Mouse (Mus musculus) CH12.LX (cell line): Measurements from ENCODE around the gene Mdga1. TPM values are rescaled to one million over a fixed set of nuclear protein-coding genes. Genes with fewer than 3 reads are reported as not detected.

Experiments
- DNase-seq: peaks from one replicate; pipeline ENCODE4 v3.0.0-alpha.2; 2013; ENCODE audit errors: extremely low read depth
- H3K27ac ChIP-seq: 2 replicates; pipeline ENCODE4 v1.5.1; 2012; ENCODE audit warnings: low read depth, mild to moderate bottlenecking, control low read depth, moderate library complexity; ENCODE audit not compliant: insufficient read depth
- H3K27me3 ChIP-seq: replicated peaks from 2 replicates; pipeline ENCODE3; 2012; ENCODE audit warnings: inconsistent platforms
- H3K36me3 ChIP-seq, 2 experiments: replicated peaks in 1 of 2; 2 replicates each; pipeline versions ENCODE3 to v1.6.1; 2012; ENCODE audit warnings: inconsistent platforms in 1 of 2, low read length in 1 of 2, mild to moderate bottlenecking in 1 of 2, mixed read lengths in 1 of 2, moderate library complexity in 1 of 2; ENCODE audit not compliant: control insufficient read depth in 1 of 2, insufficient read depth in 1 of 2
- H3K4me1 ChIP-seq, 2 experiments: 2 replicates each; pipeline ENCODE4 v1.6.1; 2012; ENCODE audit warnings: inconsistent platforms in 1 of 2, moderate library complexity in 1 of 2; ENCODE audit not compliant: insufficient read depth in 2 of 2, control insufficient read depth in 1 of 2
- H3K4me2 ChIP-seq: 2 replicates; pipeline ENCODE4 v1.6.1; 2012; ENCODE audit warnings: low read depth, mild to moderate bottlenecking, control low read depth; ENCODE audit not compliant: poor library complexity, insufficient read depth, severe bottlenecking
- H3K4me3 ChIP-seq, 3 experiments: fragments of 150-350 bp in 1 of 3; sonication (generic) in 1 of 3; replicated peaks in 1 of 3; 2 replicates each; pipeline versions ENCODE3 to v1.5.1; 2011 to 2012; ENCODE audit warnings: low read depth in 2 of 3, low read length in 2 of 3, mild to moderate bottlenecking in 2 of 3, moderate library complexity in 2 of 3, control low read depth in 1 of 3, improper control_type of control experiment in 1 of 3, inconsistent platforms in 1 of 3, mixed read lengths in 1 of 3; ENCODE audit not compliant: poor library complexity in 1 of 3
- H3K79me2 ChIP-seq: replicated peaks from 2 replicates; pipeline ENCODE4 v1.6.1; 2012; ENCODE audit warnings: mild to moderate bottlenecking, moderate library complexity; ENCODE audit not compliant: control insufficient read depth, poor library complexity, insufficient read depth, severe bottlenecking; ENCODE audit errors: extremely low read depth
- H3K9ac ChIP-seq: 2 replicates; pipeline ENCODE4 v1.6.1; 2012; ENCODE audit warnings: low read depth, mild to moderate bottlenecking, control low read depth, moderate library complexity; ENCODE audit not compliant: insufficient read depth
- H3K9me3 ChIP-seq: replicated peaks from 2 replicates; pipeline ENCODE3; 2012; ENCODE audit warnings: low read length, inconsistent platforms, mixed read lengths
- BHLHE40 ChIP-seq: IDR thresholded peaks from 2 replicates; pipeline ENCODE4 v1.6.1; 2011; ENCODE audit warnings: mild to moderate bottlenecking, low read depth, low read length, improper control_type of control experiment
- CHD1 ChIP-seq: IDR thresholded peaks from 2 replicates; pipeline ENCODE4 v1.6.1; 2012; ENCODE audit warnings: low read depth, low read length, improper control_type of control experiment, inconsistent platforms
- CTCF ChIP-seq, 2 experiments: IDR thresholded peaks in 1 of 2; conservative IDR thresholded peaks in 1 of 2; 2 replicates each; pipeline ENCODE4 v1.5.1; 2011 to 2012; ENCODE audit warnings: low read depth in 2 of 2, low read length in 2 of 2, improper control_type of control experiment in 1 of 2, inconsistent platforms in 1 of 2, mild to moderate bottlenecking in 1 of 2, moderate library complexity in 1 of 2
- ETS1 ChIP-seq: conservative IDR thresholded peaks from 2 replicates; pipeline ENCODE4 v1.6.1; 2012; ENCODE audit warnings: low read depth, mild to moderate bottlenecking, inconsistent platforms, low read length, improper control_type of control experiment, moderate library complexity
- GABPA ChIP-seq: IDR thresholded peaks from 2 replicates; pipeline ENCODE4 v1.6.1; 2012; ENCODE audit warnings: low read depth, low read length, improper control_type of control experiment, inconsistent platforms; ENCODE audit not compliant: insufficient replicate concordance
- JUN ChIP-seq: IDR thresholded peaks from 2 replicates; pipeline ENCODE4 v1.6.1; 2011; ENCODE audit warnings: low read depth, mild to moderate bottlenecking, low read length, improper control_type of control experiment, moderate library complexity; ENCODE audit not compliant: insufficient read depth
- KAT2A ChIP-seq: IDR thresholded peaks from 2 replicates; pipeline ENCODE4 v1.6.1; 2012; ENCODE audit warnings: low read length, improper control_type of control experiment, inconsistent platforms; ENCODE audit not compliant: insufficient replicate concordance
- MAFK ChIP-seq: IDR thresholded peaks from 2 replicates; pipeline ENCODE4 v1.6.1; 2011; ENCODE audit warnings: low read length, improper control_type of control experiment; ENCODE audit not compliant: insufficient replicate concordance
- MAZ ChIP-seq: IDR thresholded peaks from 2 replicates; pipeline ENCODE4 v1.6.1; 2012; ENCODE audit warnings: low read depth, mild to moderate bottlenecking, inconsistent platforms, low read length, improper control_type of control experiment, moderate library complexity
- MEF2A ChIP-seq: IDR thresholded peaks from 2 replicates; pipeline ENCODE4 v1.6.1; 2014; ENCODE audit warnings: low read depth, mild to moderate bottlenecking, inconsistent platforms, low read length, improper control_type of control experiment, borderline replicate concordance
- NELFE ChIP-seq: IDR thresholded peaks from 2 replicates; pipeline ENCODE4 v1.6.1; 2011; ENCODE audit warnings: low read depth, low read length, improper control_type of control experiment
- PAX5 ChIP-seq: IDR thresholded peaks from 2 replicates; pipeline ENCODE4 v1.6.1; 2012; ENCODE audit warnings: low read length, inconsistent platforms, mixed read lengths
- POLR2A ChIP-seq: IDR thresholded peaks from 2 replicates; pipeline ENCODE4 v1.6.1; 2011; ENCODE audit warnings: low read depth, mild to moderate bottlenecking, improper control_type of control experiment, low read length
- POLR2AphosphoS2 ChIP-seq: IDR thresholded peaks from 2 replicates; pipeline ENCODE4 v1.6.1; 2011; ENCODE audit warnings: low read depth, low read length, improper control_type of control experiment
- RCOR1 ChIP-seq: conservative IDR thresholded peaks from 2 replicates; pipeline ENCODE4 v1.6.1; 2012; ENCODE audit warnings: low read depth, mild to moderate bottlenecking, inconsistent platforms, low read length, improper control_type of control experiment
- TBP ChIP-seq: conservative IDR thresholded peaks from 2 replicates; pipeline ENCODE4 v1.6.1; 2011; ENCODE audit warnings: low read depth, low read length, improper control_type of control experiment
- USF1 ChIP-seq: IDR thresholded peaks from 2 replicates; pipeline ENCODE4 v1.6.1; 2014; ENCODE audit warnings: low read depth, mild to moderate bottlenecking, inconsistent platforms, low read length, improper control_type of control experiment
- ZKSCAN1 ChIP-seq: IDR thresholded peaks from 2 replicates; pipeline ENCODE4 v1.6.1; 2012; ENCODE audit warnings: low read depth, inconsistent platforms, low read length, improper control_type of control experiment, borderline replicate concordance
- ZNF384 ChIP-seq: IDR thresholded peaks from 2 replicates; pipeline ENCODE4 v1.6.1; 2012; ENCODE audit warnings: low read depth, low read length, improper control_type of control experiment, inconsistent platforms
- dilution Hi-C: fragments of 300-500 bp; cut with MboI; formaldehyde crosslinking; loops from 2 replicates; pipeline ENCODE4 v1.14.3; 2020; ENCODE audit warnings: low sequenced_read_pairs; ENCODE audit not compliant: extremely low pct_unique_long_range_greater_than_20kb, extremely low pct_ligation_motif_present
- in situ Hi-C: fragments of 300-500 bp; cut with MboI; formaldehyde crosslinking; loops from 3 replicates; pipeline ENCODE4 v1.14.3; 2019; ENCODE audit warnings: low sequenced_read_pairs, low pct_ligation_motif_present, low pct_unique_long_range_greater_than_20kb, mixed read lengths
- polyA plus RNA-seq: library from polyadenylated mRNA; unstranded; fragments of >175 nt; gene quantifications from 2 replicates; pipeline ENCODE4 v1.2.1, GENCODE M21; 2012; ENCODE audit warnings: low read depth; ENCODE audit not compliant: insufficient read length
- total RNA-seq, 2 experiments: library from RNA; depleted of rRNA; stranded (reverse); fragments of 300-350 nt in 1 of 2; fragments of >200 nt in 1 of 2; gene quantifications; 2 replicates each; pipeline ENCODE4 v1.2.3; 2012 to 2014

The Mdga1 gene
- total and polyA plus RNA-seq, 3 experiments, result 0.29 to 0.39 (median 0.38) TPM

DNA sequence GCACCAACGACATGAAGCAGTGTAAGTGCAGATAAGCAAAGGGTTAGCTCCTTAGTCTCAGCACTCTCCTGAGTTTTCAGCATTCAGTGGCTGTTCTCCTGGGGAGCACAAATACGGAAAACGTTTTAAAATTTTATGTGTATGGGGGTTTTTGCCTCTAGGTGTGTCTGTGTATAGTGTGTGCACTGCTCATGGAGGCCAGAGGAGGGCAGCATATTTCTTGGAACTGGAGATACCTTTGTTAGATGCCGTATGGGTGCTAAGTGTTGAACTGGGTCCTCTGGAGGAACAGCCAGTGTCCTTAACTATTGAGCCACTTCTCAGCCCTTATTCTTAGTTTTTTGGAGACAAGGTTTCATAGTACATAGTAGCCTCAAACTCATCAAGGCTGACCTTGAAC lies 44.8 kb upstream of the Mdga1 start:
- no peak overlapping the region for H3K4me2 ChIP-seq
- DNase-seq, result no peak
- TF ChIP-seq CHD1 (no peak), CTCF (conservative IDR thresholded peaks at IDR 0.05 in 1 of 2, IDR thresholded peaks at IDR 0.05 in 1 of 2; ENCODE audit: low read depth in 2 of 2, low read length in 2 of 2) (peak; percentile 8 to 22; a peak in 2 of 4 replicates)

DNA sequence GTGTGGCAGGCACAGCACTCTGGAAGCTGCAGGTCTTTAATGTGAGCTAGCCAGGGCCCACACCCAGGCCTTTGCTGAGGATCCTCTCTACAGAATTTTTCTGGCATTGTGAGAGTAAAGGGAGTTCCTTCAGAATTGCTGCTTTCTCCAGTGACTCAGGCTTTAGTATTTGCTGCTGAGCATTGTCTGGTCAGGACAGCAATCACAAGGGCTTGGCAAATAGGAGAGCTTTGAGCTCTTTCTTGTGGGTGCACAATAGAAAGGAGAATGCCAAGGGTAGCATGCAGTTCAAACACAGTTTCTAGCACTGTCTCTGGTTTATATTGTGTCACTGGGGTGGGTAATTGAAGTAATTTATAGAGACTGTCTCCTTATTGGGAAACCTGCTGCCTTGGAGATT lies 38.5 kb upstream of the Mdga1 start:
- H3K9me3 ChIP-seq, result no peaks in the 10 kb centered on the region
- dilution Hi-C loops (no loop called here), in situ Hi-C loops (no loop called here)
- H3K9ac ChIP-seq, result no peak overlapping the region
- peaks cover 0 to 33% of the 10 kb centered on the region in 2 experiments for H3K36me3 ChIP-seq
- H3K4me1 ChIP-seq, result peaks cover 6 to 36% of the 10 kb centered on the region in 2 experiments; a peak in 3 of 4 replicates
- DNase-seq, result no peak
- H3K79me2 ChIP-seq, result peaks cover 15% of the 10 kb centered on the region
- TF ChIP-seq JUN, result no peak
- no peak for TF ChIP-seq KAT2A
- TF ChIP-seq MAFK, result no peak
- TF ChIP-seq BHLHE40, result no peak
- no peak for TF ChIP-seq MAZ
- no peak for TF ChIP-seq POLR2A
- no peak for TF ChIP-seq CTCF (conservative IDR thresholded peaks at IDR 0.05 in 1 of 2, IDR thresholded peaks at IDR 0.05 in 1 of 2; ENCODE audit: low read depth in 2 of 2, low read length in 2 of 2)
- no peak for TF ChIP-seq TBP
- no peak for TF ChIP-seq ETS1
- TF ChIP-seq NELFE, result no peak
- no peak for TF ChIP-seq RCOR1
- TF ChIP-seq GABPA, result no peak
- TF ChIP-seq PAX5, result no peak
- TF ChIP-seq ZKSCAN1, result no peak
- TF ChIP-seq USF1, result no peak
- no peak for TF ChIP-seq MEF2A
- no peak for TF ChIP-seq POLR2AphosphoS2
- no peak for TF ChIP-seq ZNF384
- TF ChIP-seq, all 38 proteins: peak for 0
- Histone ChIP-seq H3K27me3 (no peaks in the 10 kb centered on the region), H3K4me2 (no peak overlapping the region), H3K4me3 (no peak overlapping the region), H3K27ac (no peak overlapping the region)

More for the DNA sequence above, 44.8 kb upstream of the Mdga1 start:
- Histone ChIP-seq H3K27me3 (no peaks in the 10 kb centered on the region), H3K79me2 (peaks cover 14% of the 10 kb centered on the region), H3K36me3 (peaks cover 0 to 43% of the 10 kb centered on the region in 2 experiments), H3K27ac (no peak overlapping the region), H3K9me3 (peaks cover 3% of the 10 kb centered on the region), H3K4me3 (no peak overlapping the region), H3K4me1 (peaks cover 0 to 12% of the 10 kb centered on the region in 2 experiments; a peak in 2 of 4 replicates), H3K9ac (no peak overlapping the region)
- in situ Hi-C loops, result no loop called here
- dilution Hi-C loops, result no loop called here
